Mouse (Mus musculus) naive thymus-derived CD4-positive, alpha-beta T cell, adult 2 months (primary cell): ENCODE results near the gene Gm5737.
A peak's percentile ranks its signal among the peaks of the same experiment; 100 is the strongest.

ENCODE experiments used
- DNase-seq: peaks from one replicate; pipeline ENCODE4 v3.0.0-alpha.2; 2011; ENCODE audit warnings: low read depth

Gm5737 gene

DNA sequence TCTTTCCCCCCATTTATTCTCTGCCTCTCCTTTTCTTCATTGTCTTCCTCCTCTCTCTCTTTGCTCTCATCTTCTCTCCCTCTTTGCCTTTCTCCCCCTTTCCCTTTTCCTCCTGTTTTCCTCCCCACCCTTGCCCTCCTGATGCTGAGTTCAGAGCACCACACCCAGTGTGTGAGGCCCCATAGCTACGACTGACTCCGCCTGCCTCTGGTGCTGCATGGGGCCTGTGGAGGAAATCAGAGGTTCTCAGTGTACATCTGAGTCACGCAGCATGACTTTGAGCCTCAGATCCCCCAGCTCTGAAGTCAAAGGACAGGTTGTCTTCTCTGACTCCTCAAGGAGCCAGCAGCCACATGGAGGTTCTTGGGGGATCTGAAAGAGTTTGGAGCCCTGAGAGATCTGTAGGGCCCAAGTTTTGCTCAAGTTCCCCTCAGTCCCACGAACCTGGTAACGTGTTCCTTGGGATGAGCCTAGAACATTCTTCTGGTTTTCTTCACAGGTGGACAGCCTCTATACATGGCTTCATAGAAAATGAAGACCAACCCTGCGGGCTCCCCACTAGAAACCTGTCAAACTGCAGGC is at the start of gene Gm5737:
Gene Gm5737, plus strand, starts transcription at position 532 of the 582 bp plus-strand sequence.
- DNase-seq = no peak

DNA sequence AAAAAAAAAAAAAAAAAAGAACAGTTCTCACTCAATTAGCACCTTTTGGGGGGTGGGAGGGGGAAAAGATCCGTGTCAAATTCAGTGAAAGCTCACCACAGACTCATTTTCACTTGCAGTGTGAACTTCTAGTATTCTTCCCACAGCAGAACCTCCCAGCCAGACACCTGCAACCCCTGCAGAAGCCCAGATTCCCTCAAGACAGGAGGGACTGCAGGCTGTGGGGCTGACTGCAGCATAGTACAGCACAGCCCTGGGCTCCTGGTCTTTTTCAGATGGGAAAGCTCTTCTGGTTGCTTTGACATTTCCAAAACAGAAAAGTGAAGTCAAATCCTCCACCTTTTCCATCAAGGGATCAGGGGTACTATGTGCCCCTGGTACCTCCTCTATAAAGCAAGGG is 44.8 kb upstream of the Gm5737 start:
- no peak for DNase-seq

DNA sequence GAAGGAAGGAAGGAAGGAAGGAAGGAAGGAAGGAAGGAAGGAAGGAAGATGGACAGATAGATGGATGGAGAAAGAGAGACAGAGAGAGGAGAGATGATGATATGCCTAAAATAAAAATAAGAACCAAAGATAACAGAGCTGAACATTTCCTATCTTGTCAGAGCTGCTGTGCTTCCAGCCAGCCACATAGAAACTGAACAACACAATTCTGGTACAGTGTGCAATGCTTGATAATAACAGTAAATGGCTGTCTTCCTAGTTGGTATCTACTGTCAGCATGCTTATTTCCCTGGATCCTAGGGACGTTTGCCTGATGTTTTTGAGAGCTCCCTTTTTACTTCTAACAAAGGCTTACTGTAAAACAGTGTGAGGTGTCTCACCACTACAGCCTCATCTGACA is 40.8 kb upstream of the Gm5737 start:
- DNase-seq = no peak

DNA sequence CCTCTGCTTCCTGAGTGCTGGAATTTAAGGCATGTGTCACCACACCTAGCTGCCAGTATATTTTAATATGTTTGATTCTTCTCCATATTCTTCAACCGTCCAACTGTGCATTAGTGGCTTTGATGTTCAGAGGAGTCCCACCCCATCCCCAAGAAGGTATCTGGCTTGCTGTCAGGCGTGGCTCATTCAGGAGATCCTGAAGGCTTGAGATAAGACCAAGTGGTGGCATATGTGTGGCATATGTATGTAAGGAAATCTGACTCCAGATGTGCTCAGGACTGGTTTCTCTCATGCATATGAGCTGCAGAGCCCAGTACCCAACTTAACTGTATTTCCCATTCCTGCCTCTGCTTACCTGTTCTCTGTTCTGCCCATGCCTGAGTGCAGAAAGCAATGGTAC is 34.2 kb upstream of the Gm5737 start:
- DNase-seq = no peak

DNA sequence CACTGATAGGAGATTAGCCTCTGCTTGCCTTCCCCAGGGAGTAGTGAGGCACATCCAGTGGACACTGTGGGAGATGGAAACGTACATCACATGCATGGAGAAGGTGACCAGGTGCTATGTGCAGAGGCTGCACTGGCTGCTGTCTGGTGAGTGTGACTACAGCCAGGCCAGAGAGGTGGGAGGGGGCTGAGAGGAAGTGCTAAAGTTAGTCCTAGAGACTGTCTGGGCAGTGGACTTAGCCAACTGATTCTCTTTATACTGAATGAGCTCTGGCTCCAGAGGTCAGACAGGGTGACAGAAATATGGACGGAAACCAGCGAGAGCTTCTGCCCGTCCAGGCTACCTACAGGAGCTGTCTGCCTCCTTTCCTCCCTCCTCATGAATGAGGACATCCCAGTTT is 16.6 kb upstream of the Gm5737 start:
- no peak for DNase-seq

DNA sequence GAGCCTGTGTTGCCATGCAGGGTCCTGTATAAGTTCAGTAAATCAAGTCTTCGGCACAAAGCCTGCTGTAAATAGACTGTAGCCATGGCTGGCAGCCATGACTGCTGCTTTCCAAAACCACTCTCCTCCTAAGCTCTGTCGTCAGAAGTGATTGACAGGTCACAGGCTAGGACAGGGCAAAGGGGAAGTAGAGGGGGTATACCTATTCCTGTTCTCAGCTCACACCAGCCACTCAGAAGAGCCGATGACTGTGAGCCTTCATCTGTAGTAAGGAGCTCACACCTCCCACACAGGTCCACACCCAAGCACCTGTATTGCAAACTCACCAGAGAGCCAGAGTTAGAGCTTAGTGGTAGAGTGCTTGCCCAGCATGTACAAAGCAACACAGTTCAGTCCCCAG is 15.8 kb upstream of the Gm5737 start:
- no peak for DNase-seq

DNA sequence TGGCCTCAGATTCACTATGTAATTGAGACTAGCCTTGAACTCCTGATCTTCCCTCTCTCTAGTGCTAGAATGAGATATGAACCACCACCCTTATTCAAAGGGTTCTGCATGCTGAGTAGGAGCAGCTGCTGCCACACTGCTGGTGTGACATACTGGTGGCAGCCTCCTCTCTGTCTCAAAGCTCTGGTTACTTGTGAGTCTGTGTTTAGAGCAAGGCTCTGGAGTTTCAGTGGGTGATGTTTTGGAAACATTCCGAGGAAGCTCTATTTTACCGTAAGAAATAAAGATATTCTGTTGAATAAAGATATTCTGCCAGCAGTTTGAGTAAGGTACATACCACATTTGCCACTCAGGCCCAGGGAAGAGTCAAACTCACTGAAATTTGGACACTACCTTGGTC is 8.9 kb upstream of the Gm5737 start:
- no peak for DNase-seq

DNA sequence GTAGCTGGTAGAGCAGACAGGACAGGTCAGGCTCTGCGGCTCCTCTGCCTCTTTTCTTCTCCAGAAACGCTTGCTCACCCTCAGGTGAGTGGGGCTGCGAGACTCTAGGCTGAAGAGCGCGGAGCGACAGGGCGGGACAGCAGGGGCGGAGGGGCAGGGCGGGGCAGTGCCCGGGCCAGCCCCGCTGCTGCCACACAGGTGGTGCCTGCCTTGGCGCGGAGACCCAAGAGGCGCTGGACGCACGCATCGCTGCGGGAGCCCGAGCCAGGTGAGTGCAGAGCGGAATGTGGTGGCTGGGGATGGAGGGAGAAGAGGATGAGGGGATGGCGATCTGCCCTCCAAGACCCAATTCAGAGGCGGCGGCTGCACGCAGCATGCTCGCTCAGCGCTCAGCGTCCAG is 2.5 kb upstream of the Gm5737 start:
- no peak for DNase-seq

DNA sequence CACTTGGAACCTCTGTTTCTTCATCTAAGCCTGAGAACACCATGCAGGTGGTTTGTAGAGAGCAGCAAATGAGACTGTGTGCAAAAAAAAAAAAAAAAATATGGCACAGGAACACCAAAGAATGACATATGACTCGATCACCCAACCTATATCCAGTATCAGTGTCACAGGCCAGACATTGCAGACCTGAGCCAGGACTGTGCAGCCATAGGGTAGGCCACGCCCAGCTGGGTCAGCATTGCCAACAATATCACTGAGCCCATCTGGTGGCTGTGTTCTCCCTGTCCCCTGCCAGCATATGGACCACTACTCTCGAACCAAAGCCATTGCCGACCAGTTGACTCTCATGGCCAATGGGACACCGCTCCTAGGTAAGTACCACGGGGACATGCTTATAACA is 5.4 kb downstream of the Gm5737 start:
- no peak for DNase-seq

DNA sequence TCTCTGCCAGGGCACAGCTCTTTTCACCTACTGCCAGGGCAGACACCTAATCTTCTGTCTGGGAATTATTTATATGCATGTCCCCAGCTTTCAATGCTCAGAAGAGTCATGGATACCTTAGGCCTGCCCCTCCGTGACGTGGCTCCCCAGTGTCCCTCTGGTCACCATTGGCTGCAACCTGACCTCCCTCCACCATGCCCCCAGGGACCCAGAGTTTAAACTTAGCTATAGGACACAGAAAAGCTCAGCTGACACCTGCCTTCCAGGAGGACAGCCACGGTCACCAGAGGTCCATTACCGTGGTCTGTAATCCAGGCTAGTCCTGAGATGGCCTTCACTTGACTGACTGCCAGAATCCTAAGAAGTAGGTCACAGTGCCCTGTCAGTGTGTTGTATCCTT is 7.2 kb downstream of the Gm5737 start:
- no peak for DNase-seq

DNA sequence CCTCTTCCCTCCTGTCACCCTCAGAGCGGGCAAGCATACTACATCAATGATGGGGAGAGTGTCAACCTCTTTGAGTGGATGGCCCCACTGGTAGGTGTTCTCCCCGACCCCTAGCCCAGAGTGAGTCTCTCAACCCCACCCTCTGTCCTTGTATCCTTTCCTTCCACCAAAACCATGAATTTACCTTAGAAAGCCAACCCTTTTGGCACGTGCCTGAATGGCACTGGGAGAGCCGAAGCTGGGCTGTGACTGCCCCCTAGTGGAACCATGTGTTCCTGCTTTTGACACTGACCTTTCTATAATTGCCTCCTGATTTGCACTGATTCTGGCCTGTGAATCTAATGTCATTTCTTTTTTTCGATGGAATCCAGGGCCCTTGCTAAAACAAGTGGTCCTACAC is 11.1 kb downstream of the Gm5737 start:
- DNase-seq = peak; percentile 79

DNA sequence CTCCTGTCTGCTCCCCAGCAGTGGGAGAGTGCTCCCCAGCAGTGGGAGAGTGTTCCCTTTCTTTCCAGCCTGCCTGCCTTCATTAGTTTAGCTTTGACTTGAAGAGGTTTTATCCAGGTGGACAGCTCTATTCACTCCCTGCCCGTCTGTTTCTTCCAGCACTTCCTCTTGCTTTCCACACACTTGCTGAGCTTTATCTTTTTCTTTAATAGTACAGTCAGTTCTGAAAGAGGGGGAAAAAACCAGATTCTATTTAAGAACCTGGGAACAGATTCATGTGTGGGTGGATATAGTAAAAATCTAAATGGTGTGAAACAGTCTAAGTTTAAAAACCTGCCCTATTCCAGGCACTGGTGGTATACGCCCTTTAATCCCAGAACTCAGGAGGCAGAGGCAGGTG is 12.9 kb downstream of the Gm5737 start:
- DNase-seq = no peak

DNA sequence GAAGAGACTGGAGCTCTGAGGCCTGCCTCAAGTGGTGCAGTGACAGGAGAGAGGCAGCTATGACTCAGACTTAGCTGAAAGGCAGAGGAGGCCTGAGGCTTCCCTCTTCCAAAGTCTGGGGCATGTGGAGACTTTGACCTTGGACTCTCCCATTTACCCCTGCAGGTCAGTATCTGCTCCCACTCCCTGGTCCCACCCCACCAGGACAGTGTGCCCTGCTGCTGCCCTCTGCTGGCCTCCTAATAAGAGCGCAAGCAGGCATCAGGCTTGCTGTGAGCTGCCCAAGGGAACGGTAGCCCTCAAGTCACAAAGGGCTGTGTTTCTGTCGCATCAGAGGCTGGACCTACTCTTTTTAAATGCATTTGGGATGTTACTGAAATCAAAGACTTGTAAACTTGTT is 14.2 kb downstream of the Gm5737 start:
- DNase-seq = peak; percentile 38

DNA sequence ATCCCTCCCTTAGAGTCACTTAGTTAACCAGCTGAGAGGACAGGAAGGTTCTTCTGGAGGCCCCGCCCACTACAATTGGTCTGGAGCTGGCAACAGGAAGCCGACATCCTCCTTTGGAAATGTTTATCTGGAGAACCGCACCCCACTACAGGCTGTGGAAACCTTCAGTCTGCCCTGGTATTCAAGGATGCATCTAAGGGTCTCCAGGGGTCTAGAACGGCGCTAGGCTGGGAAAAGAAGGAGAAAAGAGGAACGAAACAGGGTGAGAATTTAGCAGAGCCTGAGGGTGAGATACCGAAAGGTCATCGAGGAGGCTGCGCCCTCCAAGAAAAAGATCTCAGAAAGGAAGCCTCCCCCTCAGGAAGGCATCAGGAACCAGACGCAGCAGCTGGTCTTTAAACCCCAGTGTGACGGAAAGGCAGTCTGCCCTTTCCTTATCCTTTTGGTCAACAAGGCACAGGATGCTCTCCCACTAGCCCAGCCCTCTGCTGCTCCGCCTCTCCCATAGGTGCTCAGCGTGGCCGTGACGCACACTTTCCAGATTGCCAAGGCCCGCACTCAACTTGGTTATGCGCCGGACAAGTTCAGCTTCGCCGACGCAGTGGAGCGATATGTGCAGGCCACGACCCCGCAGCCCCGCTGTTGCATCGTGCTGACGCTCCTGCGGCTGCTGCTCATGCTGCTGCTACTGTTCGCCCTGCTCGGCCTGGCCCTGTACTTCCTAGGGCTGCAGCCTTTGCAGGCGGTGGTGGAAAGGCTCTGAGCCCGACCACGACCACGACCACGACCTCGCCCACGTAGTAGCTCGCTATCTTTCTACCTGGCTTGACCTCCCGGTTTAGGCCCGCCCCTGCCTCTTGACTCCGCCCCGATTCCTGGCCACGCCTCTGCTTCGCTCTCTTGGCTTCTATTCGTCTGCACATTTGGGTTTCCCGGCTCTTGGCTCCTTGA is 18.5 kb downstream of the Gm5737 start:
- peak; percentile 72 for DNase-seq

DNA sequence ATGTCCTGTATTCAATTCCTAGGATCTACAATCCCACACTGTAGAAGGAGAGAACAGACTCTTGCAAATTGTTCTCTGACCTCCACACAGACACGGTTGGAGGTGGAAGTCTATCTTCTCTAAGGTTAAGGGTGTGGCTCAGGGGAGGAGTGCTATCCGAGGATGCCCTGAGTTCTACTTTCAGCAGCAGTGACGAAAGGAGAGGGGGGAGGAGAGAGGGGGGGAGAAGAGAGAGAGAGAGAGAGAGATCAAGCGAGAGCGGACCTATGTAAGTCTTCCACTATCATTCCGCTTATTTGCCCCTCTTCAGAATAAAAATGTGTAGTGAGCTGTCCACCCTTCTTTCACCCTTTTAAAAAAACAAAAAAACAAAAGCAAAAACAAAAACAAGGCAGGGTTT is 22.3 kb downstream of the Gm5737 start:
- DNase-seq = peak; percentile 80

DNA sequence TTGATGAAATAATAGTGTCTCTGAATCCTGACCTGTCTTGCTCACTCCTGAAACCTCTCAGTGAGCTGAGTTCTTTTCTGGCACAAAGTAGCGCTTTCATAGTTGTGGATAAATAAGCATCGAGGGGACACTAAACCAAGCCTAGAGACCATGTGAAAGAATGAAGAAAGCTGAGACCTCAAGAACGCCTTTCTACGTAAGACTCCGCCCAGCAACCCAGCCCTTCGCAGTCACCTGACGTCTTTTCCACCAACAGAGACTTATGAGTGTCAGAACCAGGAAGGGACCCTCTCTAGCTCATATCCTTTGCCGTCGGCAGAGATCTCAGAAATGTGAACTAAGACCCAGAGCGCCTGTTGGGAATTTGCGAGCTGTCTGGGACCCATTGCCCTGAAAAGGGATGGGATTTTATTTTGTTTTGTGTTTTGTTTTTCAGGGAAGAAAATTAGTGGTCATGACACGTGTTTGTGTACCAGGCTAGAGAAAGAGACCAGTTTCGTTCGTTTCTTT is 22.8 kb downstream of the Gm5737 start:
- peak; percentile 93 for DNase-seq

DNA sequence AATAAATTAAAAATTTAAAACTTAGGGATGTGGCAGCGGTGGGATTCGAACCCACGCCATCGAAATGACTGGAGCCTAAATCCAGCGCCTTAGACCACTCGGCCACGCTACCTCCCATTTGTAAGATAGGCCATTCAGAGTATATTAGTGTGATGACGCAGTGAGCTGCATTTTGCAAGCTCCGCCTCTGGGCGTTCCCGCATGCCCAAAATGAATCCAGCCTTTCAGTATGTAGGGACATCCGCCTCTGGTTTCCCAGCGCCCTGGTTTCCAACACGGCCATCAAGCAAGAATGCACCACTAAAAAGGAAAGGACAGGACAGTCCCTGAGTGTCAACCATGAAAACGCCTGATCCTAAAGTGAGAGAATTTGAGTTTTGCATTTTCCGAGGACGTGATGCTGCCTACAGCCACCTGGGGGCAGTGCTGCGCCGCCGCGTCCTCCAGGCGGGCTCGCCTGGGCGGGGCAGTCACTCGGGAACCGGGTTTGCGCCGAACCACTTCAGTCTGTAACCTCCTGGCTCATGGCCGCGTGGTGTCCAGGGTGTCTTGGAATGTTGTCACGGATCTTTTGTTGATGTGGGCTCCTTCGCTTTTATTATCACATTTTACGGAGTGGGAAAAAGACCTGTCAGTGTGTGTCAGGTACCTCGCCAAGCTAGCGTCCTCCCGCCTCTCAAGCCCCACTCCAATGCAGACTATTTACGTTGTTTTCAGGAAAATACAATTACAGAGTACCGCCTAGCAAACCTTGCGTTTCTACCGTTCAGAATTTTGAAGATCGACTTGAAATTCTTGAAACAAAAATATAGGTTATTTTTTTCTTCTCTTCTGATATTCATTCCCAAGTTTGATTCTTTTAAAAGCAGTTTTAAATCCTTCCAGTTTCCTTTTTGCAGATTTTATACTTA is 23.5 kb downstream of the Gm5737 start:
- peak; percentile 100 for DNase-seq

DNA sequence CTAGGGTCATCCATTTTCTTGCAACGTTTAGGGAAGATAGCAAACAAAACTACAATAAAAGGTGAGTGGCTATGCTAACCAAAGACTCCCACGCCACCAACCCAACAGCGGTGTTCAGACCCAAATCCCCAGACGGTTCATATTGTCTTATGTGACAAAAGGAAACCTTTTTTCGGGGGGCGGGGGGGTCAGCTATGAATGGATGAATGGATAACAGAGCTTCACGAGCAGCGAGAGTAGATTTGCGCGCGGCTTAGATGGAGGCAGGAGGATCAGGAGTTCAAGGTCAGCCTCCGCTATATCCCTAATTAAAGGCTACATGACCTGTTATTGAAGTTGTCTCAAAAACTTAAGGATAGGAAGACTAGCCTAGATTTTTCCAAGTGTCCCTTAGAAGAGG is 24.2 kb downstream of the Gm5737 start:
- peak; percentile 47 for DNase-seq

DNA sequence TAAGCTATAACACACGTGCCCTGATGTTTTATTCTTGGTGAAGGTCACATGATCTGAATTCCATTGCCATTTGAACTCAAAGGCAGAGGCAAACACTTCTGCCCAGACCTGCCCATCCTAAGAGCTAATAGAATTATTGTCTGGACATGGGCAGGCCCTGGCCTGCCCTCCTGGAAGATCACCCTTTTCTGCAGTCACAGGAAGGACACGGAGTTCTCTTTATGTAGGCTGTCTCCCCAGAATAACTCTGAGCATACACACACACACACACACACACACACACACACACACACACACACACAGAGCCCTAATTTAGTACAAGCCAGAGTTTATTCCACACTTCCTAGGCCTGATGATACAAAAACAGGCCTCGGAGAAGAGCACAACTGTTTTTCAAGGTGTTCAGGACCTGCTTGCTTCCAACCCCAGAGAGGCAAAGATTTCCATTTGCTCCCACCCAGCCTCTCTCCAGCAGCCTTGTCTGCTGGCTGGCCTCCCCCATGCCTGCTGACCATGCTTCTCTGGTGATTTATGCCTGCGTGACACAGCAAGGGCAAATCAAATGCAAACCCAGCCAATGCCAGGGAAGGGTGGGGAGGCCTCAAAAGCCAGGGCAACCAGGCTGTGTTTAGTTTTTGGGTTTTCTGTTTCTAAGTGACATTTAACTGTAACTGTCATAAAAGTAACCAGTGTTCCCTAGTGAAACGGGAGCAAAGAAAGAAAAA is 26.4 kb downstream of the Gm5737 start:
- no peak for DNase-seq

DNA sequence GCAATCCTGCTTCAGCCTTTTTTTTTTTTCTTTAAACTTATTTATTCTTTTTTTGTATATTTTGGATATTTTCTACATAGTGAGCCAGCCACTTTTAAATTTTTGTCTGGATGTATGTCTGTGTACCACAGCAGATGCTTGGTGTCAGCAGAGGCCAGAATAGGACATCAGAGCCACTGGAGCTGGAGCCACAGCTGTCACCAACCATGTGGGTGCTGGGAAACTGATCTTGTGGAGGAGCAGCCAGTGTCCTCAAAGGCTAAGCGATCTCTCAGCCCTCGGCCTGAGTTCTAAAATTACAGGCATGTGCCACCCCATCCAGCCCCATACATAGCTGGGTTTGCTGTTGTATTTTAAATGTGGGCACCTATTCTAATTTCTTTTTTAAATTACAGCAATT is 27.6 kb downstream of the Gm5737 start:
- DNase-seq = no peak

DNA sequence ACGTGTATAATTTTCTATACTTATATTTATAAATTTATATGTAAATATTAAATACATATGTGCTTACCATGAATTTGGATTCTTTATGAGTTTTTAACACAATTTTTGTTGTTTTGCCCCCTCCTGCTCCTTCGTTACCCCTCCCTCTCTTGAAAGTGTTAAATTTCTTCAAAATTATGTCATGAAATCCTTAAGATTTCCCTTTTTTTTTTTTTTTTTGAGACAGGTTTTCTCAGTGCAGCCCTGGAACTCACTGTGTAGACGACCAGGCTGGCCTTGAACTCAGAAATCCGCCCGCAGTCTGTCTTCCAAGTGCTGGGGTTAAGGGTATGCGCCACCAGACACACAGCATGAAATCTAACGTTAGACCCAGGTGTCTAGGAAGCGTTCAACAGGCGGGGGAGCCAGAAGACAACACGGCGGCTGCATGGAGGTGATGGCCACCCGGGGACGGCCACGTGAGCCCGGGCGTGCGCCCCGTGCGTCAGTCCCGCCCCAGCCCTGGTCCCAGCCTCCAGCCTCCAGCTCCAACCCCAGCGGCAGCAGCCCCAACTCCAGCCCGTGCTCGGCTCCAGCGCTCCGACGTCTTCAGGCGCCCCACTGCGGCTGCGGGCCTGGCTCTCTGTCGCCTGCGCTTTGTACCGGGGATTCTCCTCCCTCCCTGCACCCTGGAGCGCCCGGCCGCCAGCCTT is 30.3 kb downstream of the Gm5737 start, which contains the start of gene Eef2k:
Gene Eef2k, plus strand, starts transcription at position 487 of the 692 bp plus-strand sequence.
- DNase-seq = peak; percentile 87
